Mouse (Mus musculus): ENCODE results near the gene Itprid2.

DNA sequence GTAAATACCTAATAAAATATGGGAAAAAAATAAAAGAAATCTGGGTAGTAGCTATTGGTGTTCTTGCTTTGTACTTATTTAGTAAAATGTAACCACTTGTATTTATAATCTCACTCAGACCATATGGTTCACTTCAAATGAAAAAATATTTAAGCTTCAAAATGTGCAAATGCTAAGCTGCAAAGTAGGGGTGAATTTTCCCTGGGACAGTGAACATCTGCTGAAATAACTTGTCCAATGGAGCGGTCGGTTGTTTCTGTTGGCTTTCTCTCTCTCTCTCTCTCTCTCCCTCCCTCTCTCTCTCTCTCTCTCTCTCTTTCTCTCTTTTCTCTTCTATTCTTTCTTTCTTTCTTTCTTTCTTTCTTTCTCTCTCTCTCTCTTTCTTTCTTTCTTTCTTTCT is 39.0 kb upstream of the Itprid2 start:
- TF ChIP-seq CTCF (IDR thresholded peaks at IDR 0.05; ENCODE audit: low read depth) (no peak), EP300 (IDR thresholded peaks at IDR 0.05; ENCODE audit: low read depth) (no peak)
